Mouse (Mus musculus): Measurements from ENCODE around the gene Plce1. TPM values are rescaled to one million over a fixed set of nuclear protein-coding genes. Genes with fewer than 3 reads are reported as not detected.
A peak's percentile ranks its signal among the peaks of the same experiment; 100 is the strongest.

Gene Plce1
- polyA plus RNA-seq, 1 experiment from 2014 or later: 5.6 TPM

DNA sequence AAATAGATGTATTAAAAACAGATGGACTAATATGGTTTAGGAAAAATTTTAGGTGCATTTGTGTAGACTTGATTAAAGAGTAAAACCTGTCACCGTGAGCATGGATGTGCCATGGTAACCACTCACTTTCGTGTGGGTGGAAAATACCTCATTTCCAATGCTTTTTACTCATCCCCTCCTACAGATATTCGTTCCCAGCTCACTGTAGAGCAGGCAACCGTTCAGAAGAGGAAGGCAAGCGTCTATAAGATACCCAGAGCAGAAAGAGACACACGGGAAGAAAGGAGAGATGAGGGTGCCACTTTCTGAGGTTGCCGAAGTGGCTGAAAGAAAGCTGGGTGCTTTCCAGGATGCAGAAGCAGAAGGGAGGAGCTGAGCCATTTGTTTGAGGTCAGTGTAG lies 25.2 kb downstream of the Plce1 start:
- peaks cover 12% of the 10 kb centered on the region for H3K4me1 ChIP-seq
- no peak overlapping the region for H3K4me3 ChIP-seq
- H3K9ac ChIP-seq: no peak overlapping the region
- H3K27ac ChIP-seq: no peak overlapping the region
- H3K36me3 ChIP-seq (ENCODE audit: poor library complexity, severe bottlenecking): no peaks in the 10 kb centered on the region
- no peak overlapping the region for H3K4me2 ChIP-seq
- 91% methylated on average over 7 of the region's 7 CpGs for WGBS
- ATAC-seq: no peak
- no peaks in the 10 kb centered on the region for H3K9me3 ChIP-seq (replicated peaks)
- no peaks in the 10 kb centered on the region for H3K27me3 ChIP-seq

DNA sequence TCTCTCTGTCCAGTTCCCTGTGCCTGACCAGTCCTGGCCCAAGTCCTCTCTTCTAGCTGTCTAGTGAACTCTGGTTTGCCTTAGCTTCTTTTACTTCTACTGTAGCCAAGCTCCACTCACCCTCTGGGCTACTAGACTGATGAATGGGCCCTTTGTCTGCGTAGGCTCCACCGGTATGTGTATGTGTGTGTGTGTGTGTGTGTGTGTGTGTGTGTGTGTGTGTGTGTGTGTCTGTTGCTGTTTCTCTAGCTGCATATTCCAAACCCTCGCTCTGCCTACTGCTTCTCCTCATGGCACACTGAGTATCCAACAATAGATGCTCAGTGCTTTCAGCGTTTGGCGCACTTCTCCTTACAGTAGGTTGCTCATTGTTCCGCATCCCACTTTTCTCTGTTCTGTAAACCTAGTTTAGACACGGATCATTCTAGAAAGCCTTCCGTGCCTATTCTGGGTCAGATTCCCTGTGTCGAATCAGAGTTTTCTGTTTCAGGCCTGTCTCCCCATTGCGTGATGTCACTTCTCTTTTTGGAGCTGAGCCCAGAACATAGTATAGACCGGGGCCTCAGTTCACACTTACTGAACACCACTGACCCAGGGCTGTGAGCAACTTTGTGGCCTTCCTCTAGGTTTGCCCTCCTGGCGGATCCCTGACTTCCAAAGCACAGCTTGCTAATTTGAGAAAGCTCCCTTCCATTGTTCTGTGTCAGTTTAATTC lies 26.5 kb downstream of the Plce1 start:
- 54% methylated on average over 12 of the region's 12 CpGs for WGBS
- H3K27ac ChIP-seq: peak overlapping the region; percentile 57
- H3K4me2 ChIP-seq: no peak overlapping the region
- no peak overlapping the region for H3K4me3 ChIP-seq
- H3K9me3 ChIP-seq (replicated peaks): no peaks in the 10 kb centered on the region
- ATAC-seq: peak; percentile 81
- H3K27me3 ChIP-seq: no peaks in the 10 kb centered on the region
- H3K9ac ChIP-seq: no peak overlapping the region
- no peaks in the 10 kb centered on the region for H3K36me3 ChIP-seq (ENCODE audit: poor library complexity, severe bottlenecking)
- H3K4me1 ChIP-seq: peaks cover 12% of the 10 kb centered on the region

DNA sequence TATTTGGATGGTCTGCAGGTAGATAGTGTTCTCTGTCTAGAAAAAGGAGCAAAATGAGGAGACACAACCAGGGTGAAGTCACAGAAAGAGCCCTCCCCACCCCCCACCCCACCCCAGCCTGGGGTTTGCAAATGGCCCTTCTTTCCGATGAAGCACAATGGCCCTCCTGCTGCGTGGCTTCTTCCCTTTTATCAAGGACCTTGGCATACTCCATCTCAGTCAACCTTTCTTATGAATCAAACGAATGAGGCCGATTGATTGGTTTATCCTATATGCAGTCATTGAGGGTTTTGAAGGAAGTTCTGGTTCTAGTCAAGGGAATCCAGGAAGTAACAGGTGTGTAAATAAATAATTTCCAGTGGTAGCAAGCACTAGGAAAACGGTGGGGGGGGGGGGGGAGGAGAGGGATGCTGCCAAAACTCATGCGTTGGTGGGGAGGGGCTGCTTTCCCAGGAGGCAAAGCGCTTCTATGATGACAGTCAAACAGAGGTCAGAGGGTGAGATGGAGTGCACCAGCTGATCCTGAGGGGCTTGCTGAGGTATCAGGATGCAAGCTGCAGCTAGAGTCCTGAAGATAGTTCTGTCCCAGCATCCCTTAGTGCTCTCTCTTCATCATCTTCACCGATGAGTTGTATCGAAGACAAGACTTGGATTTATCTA lies 27.2 kb downstream of the Plce1 start:
- no peak overlapping the region for H3K4me2 ChIP-seq
- WGBS: 73% methylated on average over 9 of the region's 9 CpGs
- ATAC-seq: no peak
- H3K4me3 ChIP-seq: no peak overlapping the region
- H3K36me3 ChIP-seq (ENCODE audit: poor library complexity, severe bottlenecking): no peaks in the 10 kb centered on the region
- no peaks in the 10 kb centered on the region for H3K27me3 ChIP-seq
- no peaks in the 10 kb centered on the region for H3K9me3 ChIP-seq (replicated peaks)
- H3K9ac ChIP-seq: no peak overlapping the region
- H3K27ac ChIP-seq: no peak overlapping the region; the same call in none of the 2 replicates
- peaks cover 12% of the 10 kb centered on the region for H3K4me1 ChIP-seq

DNA sequence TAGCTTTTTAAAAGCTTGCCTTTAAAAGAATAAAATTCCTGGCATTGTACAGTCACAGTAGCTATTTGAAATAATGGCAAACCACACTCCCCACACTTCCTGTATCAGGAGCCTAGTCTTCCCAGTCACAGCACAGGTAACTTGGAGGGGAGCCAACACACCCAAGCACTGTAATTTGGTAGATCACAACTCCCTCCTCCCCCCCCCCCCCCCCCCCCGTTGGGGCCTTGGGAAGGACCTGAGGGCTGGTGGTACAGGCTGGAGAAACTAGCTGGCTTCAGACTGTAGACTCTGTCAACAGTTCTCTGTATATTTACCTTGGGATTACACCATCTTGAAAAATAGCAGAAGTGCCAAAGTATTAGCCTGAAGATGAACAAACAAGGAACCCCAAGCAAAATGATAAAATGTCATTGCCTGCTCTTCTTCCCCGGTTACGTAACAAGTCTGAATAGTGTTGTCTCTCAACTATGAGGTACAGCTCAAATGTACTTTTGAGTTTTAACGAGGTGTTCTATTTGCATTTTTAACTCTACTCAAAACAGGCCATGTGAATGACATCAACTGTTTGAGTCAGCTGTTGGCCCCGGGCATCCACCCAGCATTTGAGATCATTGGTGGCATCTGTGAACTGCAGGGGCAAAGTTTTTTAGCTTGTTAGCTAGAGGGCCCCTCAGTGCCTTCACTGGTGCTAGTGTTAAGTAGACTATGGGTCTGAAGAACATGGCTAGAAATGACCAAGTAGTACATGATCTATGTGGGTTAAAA lies 33.7 kb downstream of the Plce1 start:
- no peak overlapping the region for H3K27ac ChIP-seq
- no peaks in the 10 kb centered on the region for H3K4me1 ChIP-seq
- H3K9ac ChIP-seq: no peak overlapping the region
- WGBS: 72% methylated on average over 4 of the region's 5 CpGs
- H3K27me3 ChIP-seq: no peaks in the 10 kb centered on the region
- no peaks in the 10 kb centered on the region for H3K9me3 ChIP-seq (replicated peaks)
- no peaks in the 10 kb centered on the region for H3K36me3 ChIP-seq (ENCODE audit: poor library complexity, severe bottlenecking)
- ATAC-seq: no peak
- no peak overlapping the region for H3K4me2 ChIP-seq
- no peak overlapping the region for H3K4me3 ChIP-seq

DNA sequence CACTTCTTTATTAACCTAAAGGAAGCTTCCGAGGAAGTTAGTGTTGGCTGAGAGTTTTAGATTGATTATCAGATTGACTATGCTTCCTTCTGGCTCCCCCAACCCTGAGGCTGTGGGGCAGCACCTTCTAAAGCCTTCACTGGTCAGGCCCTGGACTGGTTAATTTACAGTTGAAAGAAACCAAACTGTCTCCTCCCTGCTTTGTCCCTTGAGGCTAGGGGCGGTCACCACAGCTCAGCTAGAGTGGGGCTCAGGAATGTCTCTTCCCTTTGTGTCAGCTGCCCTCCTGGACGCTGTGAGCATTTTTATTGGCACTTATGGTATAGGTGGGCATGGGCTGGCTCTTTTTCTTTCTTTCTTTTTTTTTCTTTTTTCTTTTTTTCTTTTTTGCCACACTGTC lies 45.9 kb downstream of the Plce1 start:
- no peak for ATAC-seq
- Histone ChIP-seq H3K9ac (no peak overlapping the region), H3K36me3 (ENCODE audit: poor library complexity, severe bottlenecking) (peaks cover 17% of the 10 kb centered on the region), H3K27me3 (no peaks in the 10 kb centered on the region), H3K27ac (no peak overlapping the region), H3K9me3 (replicated peaks) (peaks cover 5% of the 10 kb centered on the region; the same call in 1 of the 2 replicates), H3K4me1 (peaks cover 9% of the 10 kb centered on the region), H3K4me2 (no peak overlapping the region), H3K4me3 (no peak overlapping the region)
- WGBS: 22% methylated on average over 3 of the region's 3 CpGs

DNA sequence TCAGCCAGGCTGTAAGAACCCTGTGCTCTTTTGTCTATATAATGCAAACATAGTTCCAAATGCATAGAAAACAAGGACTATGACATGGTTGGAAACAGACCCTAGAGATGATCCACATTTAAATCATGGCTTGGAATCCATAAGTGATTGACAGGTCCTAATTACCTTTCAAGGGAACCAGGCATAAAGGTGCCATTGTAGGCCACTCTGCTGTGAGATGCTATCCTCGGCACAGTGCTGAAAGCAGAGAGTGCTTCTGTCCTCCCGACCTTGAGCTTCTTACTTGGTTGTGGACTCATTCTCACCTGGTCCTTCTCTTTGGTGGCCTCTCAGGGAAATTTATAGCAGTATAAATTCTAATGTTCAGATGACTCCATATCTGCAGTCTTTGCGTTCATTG lies 46.6 kb downstream of the Plce1 start:
- H3K9me3 ChIP-seq (replicated peaks): peaks cover 5% of the 10 kb centered on the region; the same call in 1 of the 2 replicates
- no peak overlapping the region for H3K4me3 ChIP-seq
- no peaks in the 10 kb centered on the region for H3K27me3 ChIP-seq
- H3K4me2 ChIP-seq: no peak overlapping the region
- H3K4me1 ChIP-seq: peaks cover 9% of the 10 kb centered on the region
- no peak for ATAC-seq
- no peak overlapping the region for H3K27ac ChIP-seq
- whole genome bisulfite sequencing: 46% methylated on average over 3 of the region's 3 CpGs
- H3K36me3 ChIP-seq (ENCODE audit: poor library complexity, severe bottlenecking): peaks cover 17% of the 10 kb centered on the region
- no peak overlapping the region for H3K9ac ChIP-seq

GRCm38 (mm10) chr19:38533230-38533629 lies 52.3 kb downstream of the Plce1 start:
- H3K27ac ChIP-seq: no peak overlapping the region
- H3K9me3 ChIP-seq (replicated peaks): no peaks in the 10 kb centered on the region
- WGBS: 93% methylated on average over 5 of the region's 5 CpGs
- no peak overlapping the region for H3K4me3 ChIP-seq
- no peak for ATAC-seq
- no peaks in the 10 kb centered on the region for H3K27me3 ChIP-seq
- no peak overlapping the region for H3K4me2 ChIP-seq
- peaks cover 3% of the 10 kb centered on the region; the same call in 1 of the 2 replicates for H3K4me1 ChIP-seq
- H3K9ac ChIP-seq: no peak overlapping the region
- H3K36me3 ChIP-seq (ENCODE audit: poor library complexity, severe bottlenecking): no peaks in the 10 kb centered on the region

GRCm38 (mm10) chr19:38539338-38539737 lies 58.4 kb downstream of the Plce1 start:
- no peak for ATAC-seq
- H3K4me3 ChIP-seq: no peak overlapping the region
- H3K4me1 ChIP-seq: peaks cover 3% of the 10 kb centered on the region; the same call in 1 of the 2 replicates
- no peak overlapping the region for H3K27ac ChIP-seq
- no peak overlapping the region for H3K4me2 ChIP-seq
- 54% methylated on average over 3 of the region's 3 CpGs for WGBS
- no peaks in the 10 kb centered on the region for H3K9me3 ChIP-seq (replicated peaks)
- no peaks in the 10 kb centered on the region for H3K36me3 ChIP-seq (ENCODE audit: poor library complexity, severe bottlenecking)
- H3K9ac ChIP-seq: no peak overlapping the region
- H3K27me3 ChIP-seq: no peaks in the 10 kb centered on the region

GRCm38 (mm10) chr19:38540549-38540948 lies 59.6 kb downstream of the Plce1 start:
- Histone ChIP-seq H3K36me3 (ENCODE audit: poor library complexity, severe bottlenecking) (no peaks in the 10 kb centered on the region), H3K27me3 (no peaks in the 10 kb centered on the region), H3K9ac (no peak overlapping the region), H3K4me2 (no peak overlapping the region), H3K4me3 (no peak overlapping the region), H3K27ac (no peak overlapping the region), H3K4me1 (no peaks in the 10 kb centered on the region), H3K9me3 (replicated peaks) (no peaks in the 10 kb centered on the region)
- no peak for ATAC-seq
- WGBS: 87% methylated on average over 3 of the region's 3 CpGs

DNA sequence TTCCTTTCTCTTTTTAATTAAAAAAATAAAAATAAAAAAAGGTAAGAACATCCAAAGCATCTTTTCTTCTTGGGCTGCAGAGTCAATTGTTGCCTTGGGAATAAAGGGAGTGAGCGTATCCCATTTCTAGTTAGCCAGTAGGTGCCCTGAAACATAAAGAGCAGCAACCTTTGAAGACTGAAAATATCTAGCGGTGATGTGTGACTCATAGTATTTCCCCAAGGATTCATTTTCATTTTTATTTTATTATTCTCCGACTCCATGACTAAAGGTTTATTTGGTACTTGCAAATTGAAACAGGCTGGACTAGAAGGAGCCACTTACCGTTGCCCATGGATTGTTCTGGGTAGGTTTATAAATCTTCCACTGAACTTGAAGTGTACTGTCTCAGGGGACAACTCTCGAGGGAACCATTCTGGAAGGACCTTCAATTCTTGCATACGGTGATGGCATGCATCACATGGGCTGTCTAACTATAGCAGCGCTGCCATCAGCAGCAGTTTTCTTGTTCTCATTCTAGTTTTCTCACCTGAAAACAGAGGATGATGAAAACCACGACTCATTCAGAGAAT lies 68.7 kb downstream of the Plce1 start:
- ATAC-seq: no peak
- 87% methylated on average over 8 of the region's 8 CpGs for WGBS
- no peak overlapping the region for H3K9ac ChIP-seq
- H3K4me3 ChIP-seq: no peak overlapping the region
- H3K27ac ChIP-seq: no peak overlapping the region
- no peaks in the 10 kb centered on the region for H3K36me3 ChIP-seq (ENCODE audit: poor library complexity, severe bottlenecking)
- no peaks in the 10 kb centered on the region for H3K4me1 ChIP-seq
- no peak overlapping the region for H3K4me2 ChIP-seq
- H3K27me3 ChIP-seq: no peaks in the 10 kb centered on the region
- no peaks in the 10 kb centered on the region for H3K9me3 ChIP-seq (replicated peaks)

DNA sequence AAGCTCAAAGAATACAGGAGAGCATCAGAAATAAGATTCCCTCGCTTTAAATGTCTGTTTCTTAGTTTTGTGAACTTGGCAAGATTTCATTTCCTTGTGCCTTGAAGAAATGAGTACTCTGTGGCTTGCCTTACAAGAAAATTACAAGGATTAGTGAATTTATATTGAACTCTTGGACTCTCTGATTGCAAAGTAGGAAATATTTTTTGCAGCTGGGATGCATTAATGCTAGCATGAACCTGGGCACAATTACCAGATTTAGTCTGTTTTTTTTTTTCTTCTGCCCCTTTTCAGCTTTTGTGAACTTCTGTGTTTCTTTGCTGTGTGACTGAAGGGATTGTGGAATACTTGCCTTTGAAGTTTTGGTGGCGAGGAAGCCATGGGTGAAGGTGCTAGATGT lies 72.6 kb downstream of the Plce1 start:
- ATAC-seq: no peak
- no peak overlapping the region for H3K27ac ChIP-seq
- H3K36me3 ChIP-seq (ENCODE audit: poor library complexity, severe bottlenecking): no peaks in the 10 kb centered on the region
- WGBS: 82% methylated on average over 2 of the region's 2 CpGs
- no peaks in the 10 kb centered on the region for H3K27me3 ChIP-seq
- no peaks in the 10 kb centered on the region for H3K9me3 ChIP-seq (replicated peaks)
- H3K9ac ChIP-seq: no peak overlapping the region
- no peak overlapping the region for H3K4me3 ChIP-seq
- no peaks in the 10 kb centered on the region for H3K4me1 ChIP-seq
- H3K4me2 ChIP-seq: no peak overlapping the region

- Histone ChIP-seq H3K4me3 (no peak overlapping the region), H3K27ac (no peak overlapping the region), H3K9me3 (replicated peaks) (no peaks in the 10 kb centered on the region), H3K4me1 (no peaks in the 10 kb centered on the region), H3K27me3 (no peaks in the 10 kb centered on the region), H3K36me3 (ENCODE audit: poor library complexity, severe bottlenecking) (no peaks in the 10 kb centered on the region), H3K4me2 (no peak overlapping the region), H3K9ac (no peak overlapping the region)
- WGBS: 94% methylated on average over 3 of the region's 3 CpGs
- no peak for ATAC-seq
These were observed 74.5 kb downstream of the Plce1 start for GRCm38 (mm10) chr19:38555399-38555798.
